Mouse (Mus musculus) heart, postnatal 14 days (tissue): ENCODE data around the gene Myoz2. TPM values are rescaled to one million over a fixed set of nuclear protein-coding genes. Genes with fewer than 3 reads are reported as not detected.
A peak's percentile ranks its signal among the peaks of the same experiment; 100 is the strongest.

Experiments
- DNase-seq, 2 experiments: peaks; one replicate each; pipeline ENCODE4 v3.0.0; 2021 to 2022
- intact Hi-C: fragments of 180-260 bp; cut with DNase I; formaldehyde crosslinking; loops from one replicate; pipeline ENCODE4 v1.15.1; 2025
- total RNA-seq, 2 experiments: library from RNA; stranded (reverse); gene quantifications; 2 replicates each; pipeline ENCODE4 v1.2.3; 2021

Myoz2 gene
- total RNA-seq, 2 experiments from 2014 or later: 1,719 to 1,785 TPM

DNA sequence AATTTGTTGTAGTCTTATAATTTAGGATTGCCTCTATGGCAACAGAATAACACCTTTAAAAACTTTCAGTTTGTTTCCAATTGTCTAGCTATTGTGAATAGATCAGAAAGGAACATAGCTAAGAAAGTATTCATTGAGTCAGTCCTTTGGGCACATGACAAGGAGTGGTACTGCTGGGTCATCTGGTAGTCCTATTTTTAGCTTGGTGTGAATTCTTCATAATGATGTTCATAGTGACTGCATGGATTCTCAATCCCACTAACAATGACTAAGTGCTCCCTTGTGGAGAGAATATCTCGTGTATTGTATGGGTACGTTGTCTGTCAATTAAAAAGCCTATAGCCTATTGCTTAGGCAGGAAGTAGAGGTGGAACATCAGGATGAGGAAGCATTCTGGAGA is 16.0 kb downstream of the Myoz2 start:
- intact Hi-C loops: no loop called here
- DNase-seq: no peak

DNA sequence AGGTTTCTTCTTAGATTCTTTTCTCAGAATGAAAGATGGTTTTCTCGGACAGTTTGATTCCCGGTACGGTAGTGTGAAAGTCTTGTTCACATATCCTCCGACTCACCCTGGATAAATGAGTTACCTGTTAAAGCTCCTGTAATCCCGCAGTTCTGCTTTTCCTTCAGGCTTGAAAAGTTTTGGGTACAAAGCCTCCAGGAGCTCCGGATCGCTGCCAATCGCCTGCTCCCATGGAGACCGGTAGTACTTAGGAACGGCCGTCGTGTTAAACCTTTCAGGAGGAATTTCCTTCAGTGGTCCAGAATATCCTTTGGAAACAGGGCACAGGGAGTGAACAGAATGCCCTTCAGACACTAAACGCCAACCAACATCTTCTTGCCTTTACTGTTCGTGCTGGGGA is 21.3 kb downstream of the Myoz2 start:
- DNase-seq: no peak
- intact Hi-C loops: no loop called here

DNA sequence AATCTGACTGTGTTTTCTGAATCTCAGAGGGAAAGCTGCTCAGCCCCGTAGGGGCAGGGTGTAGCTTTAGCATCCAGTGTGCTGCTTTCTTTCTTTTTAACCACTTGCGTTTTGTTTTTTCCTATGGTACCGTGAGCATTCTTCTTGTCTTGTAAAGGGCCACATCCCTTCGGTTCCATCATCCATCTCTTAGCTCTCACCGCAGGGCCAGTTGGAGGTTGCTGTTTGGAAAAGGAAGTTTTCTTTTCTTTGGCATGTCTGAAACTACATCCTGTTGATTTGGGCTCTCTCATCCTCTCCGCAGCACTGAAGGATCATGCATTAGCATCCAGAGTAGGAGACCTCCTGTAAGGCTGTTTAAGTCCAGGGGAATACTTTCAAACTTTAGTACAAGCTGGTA is 25.4 kb downstream of the Myoz2 start:
- intact Hi-C loops: no loop called here
- DNase-seq: no peak

DNA sequence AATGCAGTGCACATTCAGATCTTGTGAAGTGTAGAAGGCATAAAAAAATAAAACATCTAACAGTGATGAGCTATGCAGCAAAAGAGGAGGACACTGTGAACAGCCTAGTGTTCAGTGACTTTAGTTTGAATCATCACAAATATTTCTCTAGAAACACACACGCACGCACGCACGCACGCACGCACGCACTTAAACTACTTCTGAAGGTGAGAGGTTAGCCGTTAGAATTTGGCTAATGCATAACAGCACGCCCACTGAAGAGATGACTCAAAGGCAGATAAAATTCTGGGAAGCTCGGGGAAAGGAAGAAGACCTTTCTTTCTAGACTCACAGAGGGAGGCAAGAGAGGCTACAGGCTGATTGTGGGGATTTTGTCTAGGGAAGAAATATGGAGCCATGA is 27.4 kb downstream of the Myoz2 start:
- no peak for DNase-seq
- intact Hi-C loops: no loop called here

- intact Hi-C loops: no loop called here
- DNase-seq: no peak
These were observed 33.8 kb downstream of the Myoz2 start for GRCm38 (mm10) chr3:123001053-123001452.

GRCm38 (mm10) chr3:122998511-122998910 is 36.3 kb downstream of the Myoz2 start:
- DNase-seq: no peak
- intact Hi-C loops: no loop called here

- intact Hi-C loops: no loop called here
These were observed 37.8 kb downstream of the Myoz2 start for GRCm38 (mm10) chr3:122996968-122997367.

GRCm38 (mm10) chr3:122986906-122987305 is 47.9 kb downstream of the Myoz2 start:
- no peak for DNase-seq

More at GRCm38 (mm10) chr3:122996968-122997367, 37.8 kb downstream of the Myoz2 start:
- DNase-seq: no peak

GRCm38 (mm10) chr3:122986386-122986785 is 48.4 kb downstream of the Myoz2 start:
- DNase-seq: no peak
- intact Hi-C loops: no loop called here

More at GRCm38 (mm10) chr3:122986906-122987305, 47.9 kb downstream of the Myoz2 start:
- intact Hi-C loops: no loop called here

- no peak for DNase-seq
- intact Hi-C loops: no loop called here
These were observed 49.5 kb downstream of the Myoz2 start for GRCm38 (mm10) chr3:122985183-122985944.

GRCm38 (mm10) chr3:122984249-122985182 is 50.3 kb downstream of the Myoz2 start, which contains the start of gene Usp53:
Gene Usp53 (minus strand): TSS chr3:122984510.
- peak; percentile 94 for DNase-seq
- intact Hi-C loops: loop anchor here (5.0 kb wide), 1 partner anchor 37 kb away; no protein-coding TSS in a partner anchor

GRCm38 (mm10) chr3:122983849-122984248 is 51.0 kb downstream of the Myoz2 start:
- DNase-seq: no peak

GRCm38 (mm10) chr3:122975964-122976363 is 58.9 kb downstream of the Myoz2 start:
- intact Hi-C loops: no loop called here
- DNase-seq: no peak

More at GRCm38 (mm10) chr3:122983849-122984248, 51.0 kb downstream of the Myoz2 start:
- intact Hi-C loops: loop anchor here (5.0 kb wide), 1 partner anchor 37 kb away; no protein-coding TSS in a partner anchor

DNA sequence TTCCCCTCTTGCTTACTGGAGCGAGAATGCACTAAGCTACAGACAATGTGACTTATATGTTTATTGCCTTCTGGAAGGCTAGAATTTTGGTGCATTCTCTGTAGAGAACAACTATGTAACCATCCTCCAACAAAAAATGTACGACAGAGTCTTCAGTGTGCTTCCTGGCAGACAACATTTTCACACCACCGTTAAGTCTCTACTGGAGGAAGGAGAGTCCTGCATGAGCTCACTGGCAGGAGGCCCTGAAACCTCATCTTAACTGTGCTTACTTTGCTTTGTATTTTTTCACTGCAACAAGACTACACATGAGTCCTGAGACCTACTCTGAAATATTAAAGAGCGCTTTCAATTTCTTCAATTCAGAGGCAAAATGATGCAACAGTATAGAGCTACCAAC is 59.5 kb downstream of the Myoz2 start:
- DNase-seq: no peak
- intact Hi-C loops: no loop called here

GRCm38 (mm10) chr3:122974833-122975232 is 60.0 kb downstream of the Myoz2 start:
- intact Hi-C loops: no loop called here

GRCm38 (mm10) chr3:122972126-122972822 is 62.5 kb downstream of the Myoz2 start:
- intact Hi-C loops: no loop called here
- no peak for DNase-seq

More at GRCm38 (mm10) chr3:122974833-122975232, 60.0 kb downstream of the Myoz2 start:
- no peak for DNase-seq

DNA sequence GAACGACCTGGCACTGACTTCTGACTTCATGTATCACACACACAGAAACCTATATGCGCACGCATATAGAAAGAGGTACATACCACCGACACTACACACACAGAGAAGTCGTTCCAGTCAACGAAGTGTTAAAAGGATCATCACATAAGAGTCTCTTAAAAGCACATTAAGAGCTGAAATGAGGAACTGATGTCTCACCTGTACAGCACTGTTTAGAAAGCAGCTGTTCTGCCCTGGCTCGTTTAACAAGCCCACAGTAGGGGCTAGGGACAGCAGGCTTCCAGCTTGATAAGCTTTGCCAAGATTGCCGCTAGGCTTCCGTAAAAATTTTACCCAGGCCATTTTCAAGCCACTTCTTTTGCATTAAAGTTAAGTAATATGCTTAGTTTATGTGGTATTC is 66.4 kb downstream of the Myoz2 start:
- DNase-seq: no peak
- intact Hi-C loops: no loop called here

DNA sequence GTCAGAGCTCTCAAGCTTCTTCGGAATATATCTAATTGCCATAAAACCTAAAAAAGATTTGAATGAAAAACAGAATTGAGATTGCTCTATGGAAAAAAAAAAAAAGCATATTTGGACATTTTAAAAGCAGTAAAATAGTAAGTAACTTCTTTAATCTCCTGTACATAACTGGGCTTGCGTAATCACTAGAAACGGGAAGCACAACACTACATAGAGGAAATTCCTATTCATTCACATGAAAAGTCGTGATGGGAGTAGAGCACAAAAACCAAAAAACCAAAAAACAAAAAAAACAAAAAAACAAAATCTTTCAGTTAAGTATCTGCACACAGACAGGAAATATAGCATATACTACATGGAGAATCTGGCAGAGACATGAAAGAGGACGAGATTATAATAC is 70.5 kb downstream of the Myoz2 start:
- no peak for DNase-seq
- intact Hi-C loops: no loop called here
